In the genomic region with DNA sequence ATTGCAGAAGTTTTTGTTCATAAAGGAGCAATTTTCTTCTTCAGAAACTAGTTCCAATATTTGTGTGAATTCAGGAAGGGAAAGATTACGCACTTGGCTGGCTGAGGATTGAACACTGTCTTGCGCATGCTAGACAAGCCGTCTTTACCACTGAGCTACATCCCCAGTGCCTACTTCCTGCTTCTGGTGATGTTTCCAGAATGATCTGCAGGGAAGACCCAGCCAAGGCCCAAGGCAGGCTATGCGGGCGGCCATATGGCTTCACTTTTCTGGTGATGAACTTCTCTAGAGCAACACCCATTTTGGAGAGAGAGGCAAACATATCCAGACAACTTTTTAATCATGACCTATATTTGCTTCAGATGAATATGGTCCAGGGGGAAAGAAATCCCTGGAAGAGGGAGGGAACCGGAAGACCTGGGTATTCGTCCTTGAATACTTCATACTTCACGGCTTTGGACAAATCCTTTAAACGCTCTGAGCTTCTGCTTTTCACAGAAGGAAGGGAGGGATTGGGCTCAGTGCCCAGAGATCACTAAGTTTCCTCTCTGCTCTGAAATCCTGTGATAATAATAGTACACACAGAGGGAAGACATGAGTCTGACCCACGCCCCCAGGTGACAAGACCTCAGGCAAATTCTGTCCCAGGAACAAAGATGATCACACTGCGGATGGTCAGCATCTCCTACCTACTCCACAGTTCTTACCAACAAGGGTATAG, we compare ENCODE assay signal across 8 mouse cellular contexts. TPM values are rescaled to one million over a fixed set of nuclear protein-coding genes. Genes with fewer than 3 reads are reported as not detected.
DNase-seq lines count a peak whose midpoint lies in the region; ATAC-seq lines count a peak whose summit lies in the region.

No protein-coding gene starts in this region.

- no peaks in the 10 kb centered on the region for H3K27me3 ChIP-seq in hindbrain, embryonic 16.5 days (replicated peaks; ENCODE audit: control insufficient read depth, insufficient read depth, low read length)
- H3K27me3 ChIP-seq in hindbrain, embryonic 10.5 days (ENCODE audit: insufficient read depth, poor library complexity, severe bottlenecking): no peaks in the 10 kb centered on the region

- peak; percentile 21; the same call in 1 of the 2 replicates for ATAC-seq in hindbrain, embryonic 16.5 days

- H3K4me2 ChIP-seq in hindbrain, embryonic 16.5 days (ENCODE audit: low read length): no peak overlapping the region

- no peak overlapping the region for H3K4me3 ChIP-seq in hindbrain, embryonic 16.5 days (ENCODE audit: low read length)
- H3K4me3 ChIP-seq in hindbrain, embryonic 10.5 days: no peak overlapping the region

- no peak overlapping the region for H3K27ac ChIP-seq in hindbrain, embryonic 16.5 days (ENCODE audit: low read depth, low read length)
- no peak overlapping the region for H3K27ac ChIP-seq in hindbrain, embryonic 10.5 days

- 67% methylated on average over 11 of the region's 11 CpGs for WGBS in hindbrain, embryonic 16.5 days
- WGBS in hindbrain, embryonic 10.5 days: 93% methylated on average over 11 of the region's 11 CpGs

- no peaks in the 10 kb centered on the region for H3K9me3 ChIP-seq in hindbrain, embryonic 16.5 days (ENCODE audit: control insufficient read depth, low read length)
- H3K9me3 ChIP-seq in hindbrain, embryonic 10.5 days: no peaks in the 10 kb centered on the region

- no peak for DNase-seq in hindbrain, embryonic 10.5 days (ENCODE audit: low spot score)
- peak; percentile 11 for DNase-seq in adrenal gland, adult 8-10 months
- DNase-seq in cerebellum, postnatal 14 days: peak; percentile 69 to 73
- peak; percentile 53 for DNase-seq in kidney, adult 9 months
- no peak for DNase-seq in T-cell, adult 2 months (ENCODE audit: low spot score)
- DNase-seq in natural killer cell, adult 2 months (ENCODE audit: low spot score in 2 of 2): no peak
- no peak for DNase-seq in adipocyte (ENCODE audit: low spot score)

- H3K9ac ChIP-seq in hindbrain, embryonic 16.5 days (ENCODE audit: low read depth, low read length): no peak overlapping the region

- no peaks in the 10 kb centered on the region for H3K36me3 ChIP-seq in hindbrain, embryonic 16.5 days (ENCODE audit: control insufficient read depth, insufficient read depth, low read length)
- H3K36me3 ChIP-seq in hindbrain, embryonic 10.5 days: no peaks in the 10 kb centered on the region

- no peaks in the 10 kb centered on the region for H3K4me1 ChIP-seq in hindbrain, embryonic 16.5 days (ENCODE audit: control insufficient read depth, insufficient read depth, low read depth, low read length)
- peaks cover 6% of the 10 kb centered on the region; the same call in 1 of the 2 replicates for H3K4me1 ChIP-seq in hindbrain, embryonic 10.5 days (replicated peaks)

RNA-seq across cellular contexts. Expression of a gene that starts 38.9 kb away (rescaled TPM):
- 25.4 and 29.7 TPM in 2 replicates for polyA plus RNA-seq in hindbrain, embryonic 16.5 days (2015; fragmentation: Nextera tagmentation; extraction: Ambion mirVana)
- 7.3 and 8.5 TPM in 2 replicates for polyA plus RNA-seq in hindbrain, embryonic 10.5 days (2016; fragmentation: Nextera tagmentation; extraction: Ambion mirVana)
- total RNA-seq in adrenal gland, adult 8-10 months (2022): 1 to 10 TPM; 2.0 to 2.3 (median 2.1) TPM

Comparison
In these comparisons a context has a peak if more than half of its experiments do, and no peak if none do; other contexts are left out.
1. DNase-seq: peak in adrenal gland, adult 8-10 months (single experiment), cerebellum, postnatal 14 days (2 of 2) and kidney, adult 9 months (single experiment); none in hindbrain, embryonic 10.5 days (single experiment), T-cell, adult 2 months (single experiment), natural killer cell, adult 2 months (0 of 2) and adipocyte (single experiment).